Mouse (Mus musculus): Measurements from ENCODE around the gene Ankrd61. TPM values are rescaled to one million over a fixed set of nuclear protein-coding genes. Genes with fewer than 3 reads are reported as not detected.
A peak's percentile ranks its signal among the peaks of the same experiment; 100 is the strongest.

The Ankrd61 gene
- polyA plus RNA-seq (2015; fragmentation: Nextera tagmentation; extraction: Ambion mirVana) = 0.50 and 0.55 TPM in 2 replicates

GRCm38 (mm10) chr5:143897635-143898330 lies at the start of gene Ankrd61:
Ankrd61 (minus strand) TSS chr5:143897685.
- Histone ChIP-seq H3K36me3 (peaks cover 54% of the 10 kb centered on the region), H3K4me2 (replicated peaks) (no peak within 1 kb of the TSS), H3K9ac (replicated peaks) (no peak within 1 kb of the TSS), H3K9me3 (no peaks in the 10 kb centered on the region), H3K4me3 (no peak within 1 kb of the TSS), H3K4me1 (no peaks in the 10 kb centered on the region), H3K27me3 (no peaks in the 10 kb centered on the region), H3K27ac (replicated peaks) (no peak within 1 kb of the TSS)
- WGBS = 88% methylated on average over 14 of the region's 14 CpGs
- no peak for ATAC-seq (replicated peaks)

GRCm38 (mm10) chr5:143943231-143944125 lies 46.0 kb upstream of the Ankrd61 start:
- no peaks in the 10 kb centered on the region for H3K27me3 ChIP-seq
- no peaks in the 10 kb centered on the region for H3K9me3 ChIP-seq
- 0 out of 2 replicates have a peak overlapping the region, but pooled peaks have one; percentile 6 for H3K4me2 ChIP-seq (replicated peaks)
- no peaks in the 10 kb centered on the region; the same call in 1 of the 2 replicates for H3K4me1 ChIP-seq
- no peak overlapping the region for H3K9ac ChIP-seq (replicated peaks)
- WGBS = 82% methylated on average over 14 of the region's 14 CpGs
- no peaks in the 10 kb centered on the region for H3K36me3 ChIP-seq
- peak; percentile 70; the same call in 1 of the 2 replicates for ATAC-seq (replicated peaks)
- no peak overlapping the region for H3K4me3 ChIP-seq
- peak overlapping the region; percentile 89 for H3K27ac ChIP-seq (replicated peaks)

GRCm38 (mm10) chr5:143941588-143941987 lies 44.1 kb upstream of the Ankrd61 start:
- no peak overlapping the region for H3K9ac ChIP-seq (replicated peaks)
- WGBS = 20% methylated on average over 10 of the region's 10 CpGs
- no peaks in the 10 kb centered on the region for H3K27me3 ChIP-seq
- H3K9me3 ChIP-seq = no peaks in the 10 kb centered on the region
- no peak overlapping the region for H3K27ac ChIP-seq (replicated peaks)
- H3K4me1 ChIP-seq = no peaks in the 10 kb centered on the region; the same call in 1 of the 2 replicates
- H3K4me2 ChIP-seq (replicated peaks) = no peak overlapping the region
- no peaks in the 10 kb centered on the region for H3K36me3 ChIP-seq
- no peak overlapping the region for H3K4me3 ChIP-seq
- no peak for ATAC-seq (replicated peaks)

- H3K4me1 ChIP-seq = peaks cover 3% of the 10 kb centered on the region; the same call in 1 of the 2 replicates
- ATAC-seq (replicated peaks) = no peak
- no peaks in the 10 kb centered on the region for H3K9me3 ChIP-seq
- 89% methylated on average over 9 of the region's 9 CpGs for WGBS
- peaks cover 8% of the 10 kb centered on the region for H3K36me3 ChIP-seq
- no peak overlapping the region for H3K4me2 ChIP-seq (replicated peaks)
- no peak overlapping the region for H3K4me3 ChIP-seq
- H3K27me3 ChIP-seq = no peaks in the 10 kb centered on the region
- no peak overlapping the region for H3K27ac ChIP-seq (replicated peaks)
- no peak overlapping the region for H3K9ac ChIP-seq (replicated peaks)
Measured at GRCm38 (mm10) chr5:143936156-143936555, 38.7 kb upstream of the Ankrd61 start.

- WGBS = 86% methylated on average over 1 of the region's 1 CpGs
Measured at GRCm38 (mm10) chr5:143933875-143934274, 36.4 kb upstream of the Ankrd61 start.

GRCm38 (mm10) chr5:143933414-143933813 lies 35.9 kb upstream of the Ankrd61 start:
- peaks cover 33% of the 10 kb centered on the region for H3K36me3 ChIP-seq
- H3K4me3 ChIP-seq = 0 out of 2 replicates have a peak overlapping the region, but pooled peaks have one; percentile 7
- H3K27ac ChIP-seq (replicated peaks) = no peak overlapping the region
- H3K4me1 ChIP-seq = peaks cover 3% of the 10 kb centered on the region; the same call in 1 of the 2 replicates
- H3K27me3 ChIP-seq = no peaks in the 10 kb centered on the region
- no peak for ATAC-seq (replicated peaks)
- WGBS = 87% methylated on average over 11 of the region's 11 CpGs
- 0 out of 2 replicates have a peak overlapping the region, but pooled peaks have one; percentile 12 for H3K4me2 ChIP-seq (replicated peaks)
- no peaks in the 10 kb centered on the region for H3K9me3 ChIP-seq
- H3K9ac ChIP-seq (replicated peaks) = no peak overlapping the region

More at GRCm38 (mm10) chr5:143933875-143934274, 36.4 kb upstream of the Ankrd61 start:
- peaks cover 3% of the 10 kb centered on the region; the same call in 1 of the 2 replicates for H3K4me1 ChIP-seq
- no peaks in the 10 kb centered on the region for H3K27me3 ChIP-seq
- no peak overlapping the region for H3K27ac ChIP-seq (replicated peaks)
- H3K9ac ChIP-seq (replicated peaks) = no peak overlapping the region
- peaks cover 29% of the 10 kb centered on the region for H3K36me3 ChIP-seq
- no peak overlapping the region for H3K4me3 ChIP-seq
- ATAC-seq (replicated peaks) = no peak
- no peak overlapping the region for H3K4me2 ChIP-seq (replicated peaks)
- no peaks in the 10 kb centered on the region for H3K9me3 ChIP-seq

- Histone ChIP-seq H3K4me1 (peaks cover 3% of the 10 kb centered on the region; the same call in 1 of the 2 replicates), H3K4me2 (replicated peaks) (peak within 1 kb of the TSS; percentile 12; the same call in 1 of the 2 replicates), H3K27ac (replicated peaks) (no peak within 1 kb of the TSS), H3K36me3 (peaks cover 39% of the 10 kb centered on the region), H3K9me3 (no peaks in the 10 kb centered on the region), H3K9ac (replicated peaks) (no peak within 1 kb of the TSS), H3K4me3 (peak within 1 kb of the TSS; percentile 7; the same call in 1 of the 2 replicates), H3K27me3 (no peaks in the 10 kb centered on the region)
- WGBS = 12% methylated on average over 8 of the region's 8 CpGs
- no peak for ATAC-seq (replicated peaks)
Measured at GRCm38 (mm10) chr5:143932831-143933230, 35.3 kb upstream of the Ankrd61 start, which contains the start of gene Rsph10b. Rsph10b (plus strand) TSS chr5:143933035.

- Histone ChIP-seq H3K4me2 (replicated peaks) (no peak overlapping the region), H3K27me3 (no peaks in the 10 kb centered on the region), H3K36me3 (peaks cover 39% of the 10 kb centered on the region), H3K9me3 (no peaks in the 10 kb centered on the region), H3K4me3 (no peak overlapping the region), H3K27ac (replicated peaks) (no peak overlapping the region), H3K4me1 (peaks cover 3% of the 10 kb centered on the region; the same call in 1 of the 2 replicates), H3K9ac (replicated peaks) (no peak overlapping the region)
- no peak for ATAC-seq (replicated peaks)
- 83% methylated on average over 6 of the region's 6 CpGs for WGBS
Measured at GRCm38 (mm10) chr5:143931863-143932580, 34.5 kb upstream of the Ankrd61 start.

- H3K4me1 ChIP-seq = peaks cover 3% of the 10 kb centered on the region; the same call in 1 of the 2 replicates
- H3K27ac ChIP-seq (replicated peaks) = no peak overlapping the region
- no peak for ATAC-seq (replicated peaks)
- H3K9ac ChIP-seq (replicated peaks) = no peak overlapping the region
- peaks cover 51% of the 10 kb centered on the region for H3K36me3 ChIP-seq
- H3K4me2 ChIP-seq (replicated peaks) = no peak overlapping the region
- H3K9me3 ChIP-seq = no peaks in the 10 kb centered on the region
- H3K4me3 ChIP-seq = no peak overlapping the region
- no peaks in the 10 kb centered on the region for H3K27me3 ChIP-seq
- WGBS = 94% methylated on average over 12 of the region's 12 CpGs
Measured at GRCm38 (mm10) chr5:143930656-143931055, 33.2 kb upstream of the Ankrd61 start.

- no peaks in the 10 kb centered on the region for H3K9me3 ChIP-seq
- H3K27me3 ChIP-seq = no peaks in the 10 kb centered on the region
- H3K4me2 ChIP-seq (replicated peaks) = no peak overlapping the region
- peaks cover 3% of the 10 kb centered on the region; the same call in 1 of the 2 replicates for H3K4me1 ChIP-seq
- H3K36me3 ChIP-seq = peaks cover 65% of the 10 kb centered on the region
- H3K9ac ChIP-seq (replicated peaks) = no peak overlapping the region
- H3K27ac ChIP-seq (replicated peaks) = no peak overlapping the region
- 96% methylated on average over 4 of the region's 4 CpGs for WGBS
- no peak for ATAC-seq (replicated peaks)
- H3K4me3 ChIP-seq = no peak overlapping the region
Measured at GRCm38 (mm10) chr5:143929291-143929690, 31.8 kb upstream of the Ankrd61 start.

- H3K27me3 ChIP-seq = no peaks in the 10 kb centered on the region
- no peak within 1 kb of the TSS for H3K4me3 ChIP-seq
- H3K4me2 ChIP-seq (replicated peaks) = no peak within 1 kb of the TSS
- H3K27ac ChIP-seq (replicated peaks) = no peak within 1 kb of the TSS
- H3K9me3 ChIP-seq = no peaks in the 10 kb centered on the region
- H3K36me3 ChIP-seq = peaks cover 75% of the 10 kb centered on the region
- ATAC-seq (replicated peaks) = no peak
- no peak within 1 kb of the TSS for H3K9ac ChIP-seq (replicated peaks)
- peaks cover 2% of the 10 kb centered on the region; the same call in 1 of the 2 replicates for H3K4me1 ChIP-seq
- 93% methylated on average over 8 of the region's 8 CpGs for WGBS
Measured at GRCm38 (mm10) chr5:143927875-143928274, 30.4 kb upstream of the Ankrd61 start, which contains the start of gene Gm42421. Gm42421 (plus strand) TSS chr5:143928175.

All from forebrain, embryonic 15.5 days (tissue).